Mouse (Mus musculus): ENCODE results near the gene Sumo2.
"Not testable (repeated sequence)": the region's sequence is repeated elsewhere in the genome, so short reads cannot be mapped to it uniquely, and the experiment has no call there.

Gene Sumo2

GRCm38 (mm10) chr11:115518693-115519092 is 17.4 kb downstream of the Sumo2 start:
- no peak for DNase-seq (ENCODE audit: low spot score)

DNA sequence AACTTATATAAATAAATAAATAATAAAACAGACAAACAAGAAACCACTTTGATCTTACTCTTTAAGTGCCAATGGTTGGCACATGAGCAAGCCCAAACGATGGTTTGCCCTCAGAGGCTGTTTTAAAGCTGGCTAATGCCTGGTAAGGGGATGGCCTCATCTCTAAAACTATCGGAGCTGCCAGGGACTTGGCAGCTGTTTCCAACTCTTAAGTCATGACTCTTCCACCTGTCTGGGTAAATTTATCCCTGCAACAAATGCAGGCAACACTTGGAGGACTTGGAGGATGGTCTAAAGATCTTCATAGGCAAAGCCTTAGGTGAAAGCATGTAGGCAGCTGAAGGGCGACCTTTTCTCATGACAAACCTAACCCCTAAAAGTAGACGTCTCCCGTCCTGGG is 19.1 kb downstream of the Sumo2 start:
- no peak for DNase-seq (ENCODE audit: low spot score)

GRCm38 (mm10) chr11:115515021-115515420 is 21.1 kb downstream of the Sumo2 start:
- DNase-seq (ENCODE audit: low spot score): no peak

- peak; percentile 97 for DNase-seq (ENCODE audit: low spot score)
Observed at GRCm38 (mm10) chr11:115514238-115514663, 21.8 kb downstream of the Sumo2 start, which contains the start of gene Jpt1. Gene Jpt1 (minus strand): TSS chr11:115514387.

GRCm38 (mm10) chr11:115513271-115514237 is 22.5 kb downstream of the Sumo2 start:
- peak; percentile 53 for DNase-seq (ENCODE audit: low spot score)

DNA sequence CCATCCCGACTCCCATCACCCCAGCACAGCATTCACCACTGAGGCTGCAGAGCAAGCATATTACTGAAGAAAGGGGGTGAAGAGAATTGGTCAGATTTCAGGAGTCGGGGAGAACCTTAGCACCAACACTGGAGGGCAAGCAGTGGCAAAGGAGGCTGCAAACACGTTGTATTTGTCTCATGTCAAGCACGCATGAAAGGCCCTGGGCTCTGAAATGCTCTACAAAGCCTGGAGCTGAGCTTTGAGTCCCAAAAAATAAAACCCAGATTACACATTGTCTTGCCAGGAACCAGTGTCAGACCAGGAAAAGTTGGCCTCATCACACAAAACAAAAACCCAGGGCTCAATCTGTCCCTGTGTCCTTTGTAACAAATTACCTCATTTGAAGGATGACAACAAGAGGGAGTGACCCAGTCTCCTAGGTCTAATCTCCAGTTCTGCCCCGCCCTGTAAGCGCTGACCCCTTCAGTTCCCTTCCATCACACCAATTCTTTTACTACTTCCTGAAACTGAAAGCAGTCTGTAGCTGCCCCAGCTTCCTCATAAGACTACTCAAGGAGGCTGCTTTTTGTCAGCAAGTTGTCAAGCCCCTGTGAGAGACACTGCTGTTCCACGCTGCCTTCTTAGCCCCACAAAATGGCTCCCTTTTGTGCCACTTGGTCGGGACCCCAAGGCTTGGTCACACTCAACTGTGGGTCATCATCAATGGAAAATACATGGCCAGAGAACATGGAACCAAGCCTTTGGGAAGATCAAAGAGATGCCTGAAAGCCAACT is 23.5 kb downstream of the Sumo2 start:
- peak; percentile 32 for DNase-seq (ENCODE audit: low spot score)

DNA sequence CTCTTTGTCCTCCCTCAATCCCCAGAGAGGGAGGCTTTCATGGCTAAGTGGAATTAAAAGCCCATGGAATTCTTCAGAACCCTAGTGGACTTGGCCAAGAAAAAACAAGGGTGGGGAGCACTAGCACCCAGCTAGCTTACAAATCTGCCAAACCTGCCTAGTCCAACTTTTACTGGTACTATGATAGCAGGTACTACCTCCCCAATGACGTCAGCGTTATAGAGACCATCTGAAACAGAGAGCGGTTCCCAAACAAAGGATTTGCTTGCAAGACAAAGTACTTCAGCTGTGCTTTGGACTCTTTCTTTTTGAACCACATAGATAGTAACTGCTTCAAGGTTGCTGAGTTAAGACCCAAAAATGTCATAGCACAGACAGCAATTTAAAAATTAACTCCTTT is 24.1 kb downstream of the Sumo2 start:
- no peak for DNase-seq (ENCODE audit: low spot score)

GRCm38 (mm10) chr11:115511121-115511520 is 25.0 kb downstream of the Sumo2 start:
- DNase-seq (ENCODE audit: low spot score): no peak

- DNase-seq (ENCODE audit: low spot score): no peak
Observed at GRCm38 (mm10) chr11:115510507-115510888, 25.6 kb downstream of the Sumo2 start.

DNA sequence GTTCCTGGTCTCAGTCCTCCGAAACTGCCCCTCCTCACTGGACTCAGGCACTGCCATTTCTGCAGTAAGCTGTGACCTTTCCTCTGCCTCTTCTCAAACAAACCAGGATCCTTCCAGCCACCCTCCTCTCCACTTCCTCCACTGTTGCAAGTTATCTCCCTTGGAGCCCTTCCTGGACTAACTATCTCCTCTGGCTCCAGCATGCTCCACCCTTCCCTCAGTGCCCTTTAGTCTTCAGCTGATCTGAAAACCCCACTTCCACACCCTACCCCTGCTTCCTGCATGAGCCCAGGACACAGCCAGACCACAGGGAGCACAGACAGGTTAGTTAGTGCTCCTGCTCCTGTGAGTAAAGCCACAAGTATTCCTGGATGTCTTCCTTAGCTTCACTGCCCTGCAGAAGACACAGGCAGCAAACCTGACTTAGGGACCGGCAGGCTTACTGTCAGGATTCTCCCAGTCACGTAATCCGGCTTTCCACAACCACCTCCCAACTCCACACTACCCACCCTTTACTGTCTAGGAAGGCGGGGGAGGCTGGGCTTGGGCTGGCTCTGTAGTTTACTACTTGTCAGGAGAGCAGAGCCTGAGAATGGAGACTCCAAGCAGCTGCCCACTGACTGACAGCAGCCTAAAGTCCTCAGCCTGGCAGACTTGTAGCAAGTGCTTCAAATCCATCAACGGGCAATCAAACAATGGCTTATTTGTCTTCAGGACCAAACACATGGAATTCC is 26.1 kb downstream of the Sumo2 start:
- DNase-seq (ENCODE audit: low spot score): no peak

GRCm38 (mm10) chr11:115508061-115508460 is 28.0 kb downstream of the Sumo2 start:
- no peak for DNase-seq (ENCODE audit: low spot score)

GRCm38 (mm10) chr11:115506586-115506985 is 29.5 kb downstream of the Sumo2 start:
- no peak for DNase-seq (ENCODE audit: low spot score)

GRCm38 (mm10) chr11:115502636-115503035 is 33.4 kb downstream of the Sumo2 start:
- no peak for DNase-seq (ENCODE audit: low spot score)

DNA sequence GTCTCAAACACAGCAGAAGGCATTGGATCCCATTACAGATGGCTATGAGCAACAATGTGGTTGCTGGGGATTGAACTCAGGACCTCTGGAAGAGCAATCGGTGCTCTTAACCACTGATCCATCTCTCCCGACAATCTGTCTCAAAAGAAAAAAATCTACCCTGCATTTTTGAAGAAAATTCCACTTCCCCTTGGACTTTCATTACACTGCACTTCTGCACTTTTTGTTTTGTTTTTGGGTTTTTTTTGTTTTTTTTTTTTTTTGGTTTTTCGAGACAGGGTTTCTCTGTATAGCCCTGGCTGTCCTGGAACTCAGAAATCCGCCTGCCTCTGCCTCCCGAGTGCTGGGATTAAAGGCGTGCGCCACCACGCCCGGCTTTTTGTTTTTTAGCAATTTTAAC is 39.5 kb downstream of the Sumo2 start:
- not testable (repeated sequence) for DNase-seq (ENCODE audit: low spot score)

DNA sequence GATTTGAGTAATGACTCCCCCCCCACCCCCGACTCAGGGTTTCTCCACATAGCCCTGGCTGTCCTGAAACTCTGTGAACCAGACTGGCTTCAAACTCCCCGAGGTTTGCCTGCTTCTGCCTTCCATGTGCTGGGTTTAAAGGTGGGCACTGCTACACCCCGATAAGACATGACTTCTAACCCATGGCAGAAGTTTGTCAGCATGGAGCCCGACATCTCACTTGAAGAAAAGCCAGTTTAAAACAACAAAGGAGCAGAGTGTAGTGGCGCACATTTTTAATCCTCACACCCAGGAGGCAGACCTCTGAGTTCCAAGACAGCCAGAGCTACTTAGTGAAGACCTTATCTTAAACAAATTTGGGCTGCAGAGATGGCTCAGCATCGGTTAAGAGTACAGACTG is 43.7 kb downstream of the Sumo2 start:
- DNase-seq (ENCODE audit: low spot score): peak; percentile 32

DNA sequence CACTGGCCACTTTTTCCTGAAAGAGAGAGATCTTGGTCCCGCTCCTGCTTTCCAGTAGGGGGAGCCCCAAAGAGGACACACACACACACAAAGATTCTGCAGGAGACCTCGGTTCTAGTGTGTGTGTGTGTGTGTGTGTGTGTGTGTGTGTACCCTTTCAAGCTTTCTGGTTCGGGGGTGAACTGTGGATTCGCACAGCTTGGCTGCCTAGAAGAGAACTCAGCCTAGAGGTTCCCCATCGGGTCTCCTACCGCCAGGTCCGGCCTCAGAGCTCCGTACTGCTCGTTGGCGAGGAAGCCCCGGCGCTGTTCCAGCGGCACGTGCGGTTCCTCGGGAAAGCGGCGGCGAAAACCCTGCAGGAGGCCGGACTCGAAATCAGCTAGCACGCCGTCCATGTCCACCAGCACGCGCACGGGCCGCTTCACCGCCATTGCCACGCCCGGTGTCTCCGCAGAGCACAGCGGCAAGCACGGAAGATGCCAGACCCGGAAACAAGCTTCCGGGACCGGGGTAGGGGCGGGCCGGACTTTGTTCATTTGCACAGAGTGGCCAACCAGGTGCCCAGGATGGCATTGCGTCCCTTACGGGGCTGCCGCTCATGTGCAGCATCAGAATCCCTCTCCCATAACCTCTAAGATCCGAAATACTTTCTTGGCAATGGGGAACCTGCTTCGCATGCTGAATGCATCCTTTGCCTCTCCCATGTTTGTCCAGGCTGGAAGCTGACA is 44.6 kb downstream of the Sumo2 start, which contains the start of gene Nt5c:
Gene Nt5c, minus strand, starts transcription at position 507 of the 728 bp plus-strand sequence.
- DNase-seq (ENCODE audit: low spot score): peak; percentile 87

DNA sequence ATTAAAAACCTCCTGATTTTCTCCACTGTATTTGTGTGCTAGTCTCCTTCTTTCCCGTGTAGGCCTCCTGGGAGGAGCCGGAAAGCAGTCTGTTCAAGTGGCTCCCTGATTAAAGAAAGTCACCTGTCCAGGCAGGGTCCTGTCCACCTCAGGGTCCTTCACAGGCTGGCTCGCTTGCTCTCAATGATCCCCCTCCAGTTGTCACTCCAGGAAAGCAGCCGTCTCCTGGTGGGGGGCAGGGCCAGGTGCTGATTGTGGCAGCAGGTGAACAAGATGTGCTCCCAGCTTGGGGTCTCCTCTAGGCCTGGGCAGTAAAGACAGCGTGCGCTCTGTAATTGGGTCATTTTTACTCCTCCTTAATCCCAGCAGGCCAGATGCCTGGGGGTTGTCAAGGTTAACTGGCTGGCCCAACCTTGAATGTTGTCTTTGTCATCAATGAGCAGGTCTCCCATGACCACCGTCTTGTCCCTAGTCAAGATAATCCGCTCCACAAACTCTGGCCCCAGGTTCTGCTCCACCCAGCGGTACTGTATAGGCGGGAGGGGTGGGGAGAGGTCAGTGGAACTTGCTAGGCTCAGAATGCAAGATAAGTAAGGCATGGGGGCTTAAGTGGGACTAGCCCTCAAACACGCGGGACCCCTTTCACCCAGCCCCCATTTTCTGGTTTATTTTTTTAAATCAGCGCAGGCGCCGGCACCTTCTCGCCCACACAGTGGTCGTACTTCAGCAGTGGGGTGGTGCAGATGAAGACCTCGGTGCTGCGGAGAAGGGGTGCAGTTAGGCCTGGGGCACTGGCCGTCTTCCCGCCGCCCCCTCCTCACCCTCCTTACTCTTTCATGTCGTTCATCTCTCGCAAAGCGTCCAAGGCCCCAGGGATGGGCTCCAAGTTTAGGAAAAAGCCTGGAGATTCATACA is 45.4 kb downstream of the Sumo2 start:
- no peak for DNase-seq (ENCODE audit: low spot score)

GRCm38 (mm10) chr11:115488551-115489104 is 47.4 kb downstream of the Sumo2 start:
- DNase-seq (ENCODE audit: low spot score): no peak

DNA sequence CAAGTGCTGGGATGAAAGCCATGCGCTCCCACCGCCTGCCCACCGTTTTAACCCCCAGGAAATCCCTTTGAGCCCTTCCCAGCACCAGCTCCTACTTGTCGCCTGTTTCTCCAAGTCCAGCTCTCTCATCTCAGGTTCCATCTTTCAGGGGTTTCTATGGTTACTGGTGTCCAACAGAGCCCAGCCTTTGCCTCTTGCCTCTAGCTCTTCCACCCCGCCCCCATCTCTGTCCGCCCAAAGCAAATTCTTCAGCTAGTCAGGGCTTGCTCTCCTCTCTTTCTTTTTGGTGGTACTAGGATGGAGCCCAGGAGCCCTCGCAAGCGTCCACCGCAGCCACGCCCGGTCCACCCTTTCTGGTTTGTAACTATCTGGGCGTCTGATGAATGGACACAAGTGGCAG is 50.9 kb downstream of the Sumo2 start:
- DNase-seq (ENCODE audit: low spot score): peak; percentile 42

- DNase-seq (ENCODE audit: low spot score): peak; percentile 83
Observed at GRCm38 (mm10) chr11:115483726-115484125, 52.4 kb downstream of the Sumo2 start.

Measured in MN1 (cell line).